Mouse (Mus musculus) hindbrain, embryonic 12.5 days (tissue): Measurements from ENCODE around the gene Arhgef17. TPM values are rescaled to one million over a fixed set of nuclear protein-coding genes. Genes with fewer than 3 reads are reported as not detected.
A peak's percentile ranks its signal among the peaks of the same experiment; 100 is the strongest.

Experiments used
- ATAC-seq: fragments of 200-750 bp; cut with Nextera tagmentation; 2 replicates; pipeline ENCODE4 v1.8.0; 2017; ENCODE audit warnings: moderate TSS enrichment; ENCODE audit not compliant: low FRiP score
- H3K27ac ChIP-seq: fragments of 300-500 bp; sonication (generic); 2 replicates; pipeline ENCODE4 v1.5.1; 2016; ENCODE audit warnings: mild to moderate bottlenecking
- H3K27me3 ChIP-seq: fragments of 300-500 bp; sonication (generic); 2 replicates; pipeline ENCODE4 v1.6.1; 2016; ENCODE audit warnings: mild to moderate bottlenecking
- H3K36me3 ChIP-seq: fragments of 300-500 bp; sonication (generic); 2 replicates; pipeline ENCODE4 v1.6.1; 2016; ENCODE audit warnings: mild to moderate bottlenecking
- H3K4me1 ChIP-seq: fragments of 300-500 bp; sonication (generic); 2 replicates; pipeline ENCODE4 v1.6.1; 2016
- H3K4me2 ChIP-seq: fragments of 300-500 bp; sonication (generic); replicated peaks from 2 replicates; pipeline ENCODE4 v1.6.1; 2016; ENCODE audit warnings: mild to moderate bottlenecking
- H3K4me3 ChIP-seq: fragments of 300-500 bp; sonication (generic); 2 replicates; pipeline ENCODE4 v1.5.1; 2016; ENCODE audit warnings: mild to moderate bottlenecking
- H3K9ac ChIP-seq: fragments of 300-500 bp; sonication (generic); 2 replicates; pipeline ENCODE4 v1.6.1; 2016; ENCODE audit warnings: mild to moderate bottlenecking, moderate library complexity
- H3K9me3 ChIP-seq: fragments of 300-500 bp; sonication (generic); replicated peaks from 2 replicates; pipeline ENCODE4 v1.6.1; 2016; ENCODE audit warnings: mild to moderate bottlenecking
- WGBS: fragments of 180-500 bp; shearing (Covaris S2); methylation state at CpG from one replicate; pipeline ENCODE4 v1.1.7; 2016; 5-methylcytosine and 5-hydroxymethylcytosine counted together
- polyA plus RNA-seq: library from polyadenylated mRNA; unstranded; fragments of >200 nt; fragmentation: Nextera tagmentation; extraction: Ambion mirVana; gene quantifications from 2 replicates; pipeline ENCODE4 v1.2.1, GENCODE M21; 2016

Gene Arhgef17
- polyA plus RNA-seq, 1 experiment from 2014 or later: 9.1 TPM

DNA sequence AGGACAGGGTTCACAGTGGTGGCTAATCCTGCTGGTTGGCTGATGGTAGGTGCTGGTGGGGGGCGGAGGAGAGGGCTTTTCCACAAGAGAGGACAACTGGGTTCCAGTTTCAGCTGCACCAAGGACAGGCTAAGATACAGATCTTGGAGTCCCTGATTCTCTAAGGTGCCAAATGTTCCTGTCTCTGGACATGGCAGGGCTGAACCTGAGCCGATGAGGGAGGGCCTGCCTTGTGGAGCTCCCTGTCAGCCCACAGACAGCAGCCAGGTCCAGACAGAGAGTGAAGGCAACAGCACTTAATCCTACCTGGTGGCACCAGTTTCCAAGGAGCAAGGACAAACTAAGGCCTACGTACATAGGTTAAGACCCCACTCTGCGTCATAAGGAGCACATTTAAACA is 47.4 kb downstream of the Arhgef17 start:
- no peak overlapping the region for H3K4me2 ChIP-seq
- no peak overlapping the region for H3K9ac ChIP-seq
- H3K27ac ChIP-seq: no peak overlapping the region
- H3K4me1 ChIP-seq: no peaks in the 10 kb centered on the region
- no peaks in the 10 kb centered on the region for H3K27me3 ChIP-seq
- no peak overlapping the region for H3K4me3 ChIP-seq
- 90% methylated on average over 4 of the region's 4 CpGs for WGBS
- H3K36me3 ChIP-seq: peaks cover 55% of the 10 kb centered on the region
- no peak for ATAC-seq
- H3K9me3 ChIP-seq: no peaks in the 10 kb centered on the region

DNA sequence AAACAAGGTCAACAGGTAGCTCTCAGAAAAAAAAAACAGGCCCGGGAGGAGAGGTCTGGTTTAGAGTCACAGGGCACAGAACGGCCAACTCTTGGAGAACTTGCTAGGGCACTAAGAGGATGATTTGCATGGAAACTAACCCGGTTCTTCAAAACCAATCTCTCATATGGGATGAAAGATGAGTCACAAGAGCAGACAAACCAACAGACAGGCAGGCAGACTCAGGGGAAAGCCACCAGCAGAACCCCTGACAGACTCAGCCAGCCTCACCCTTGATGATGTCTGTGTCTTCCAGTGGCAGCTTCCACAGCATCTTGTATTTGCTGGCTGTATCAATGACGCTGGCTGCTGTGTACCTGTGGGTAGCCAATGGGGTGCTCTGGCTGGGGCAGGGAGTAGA is 50.0 kb downstream of the Arhgef17 start:
- no peak for ATAC-seq
- Histone ChIP-seq H3K9ac (no peak overlapping the region), H3K27me3 (no peaks in the 10 kb centered on the region), H3K27ac (no peak overlapping the region), H3K4me1 (no peaks in the 10 kb centered on the region), H3K4me2 (no peak overlapping the region), H3K4me3 (no peak overlapping the region), H3K9me3 (no peaks in the 10 kb centered on the region), H3K36me3 (peaks cover 56% of the 10 kb centered on the region)
- WGBS: 91% methylated on average over 4 of the region's 4 CpGs

DNA sequence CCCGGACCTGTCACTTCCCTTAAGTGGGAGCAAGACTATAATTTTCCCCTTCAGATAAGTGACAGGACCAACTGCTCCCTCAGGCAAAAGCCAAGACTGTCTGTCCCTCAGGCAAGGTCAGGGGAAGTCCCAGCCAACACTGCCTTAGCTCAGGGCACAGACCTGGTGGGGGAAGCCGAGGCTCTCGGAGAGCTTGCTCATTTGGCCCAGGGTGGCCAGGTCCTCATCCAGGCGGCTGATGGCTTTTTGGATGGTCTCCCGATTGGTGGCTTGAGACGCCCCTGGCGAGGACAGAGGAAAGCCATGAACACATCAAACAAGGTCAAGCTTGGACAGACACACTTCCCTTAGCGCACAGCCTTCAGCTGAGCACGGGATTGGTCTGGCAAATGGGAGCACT is 50.4 kb downstream of the Arhgef17 start:
- no peak overlapping the region for H3K4me2 ChIP-seq
- ATAC-seq: no peak
- no peaks in the 10 kb centered on the region for H3K9me3 ChIP-seq
- no peak overlapping the region for H3K27ac ChIP-seq
- 96% methylated on average over 9 of the region's 9 CpGs for WGBS
- H3K27me3 ChIP-seq: no peaks in the 10 kb centered on the region
- no peaks in the 10 kb centered on the region for H3K4me1 ChIP-seq
- H3K4me3 ChIP-seq: no peak overlapping the region
- H3K36me3 ChIP-seq: peaks cover 60% of the 10 kb centered on the region
- no peak overlapping the region for H3K9ac ChIP-seq

DNA sequence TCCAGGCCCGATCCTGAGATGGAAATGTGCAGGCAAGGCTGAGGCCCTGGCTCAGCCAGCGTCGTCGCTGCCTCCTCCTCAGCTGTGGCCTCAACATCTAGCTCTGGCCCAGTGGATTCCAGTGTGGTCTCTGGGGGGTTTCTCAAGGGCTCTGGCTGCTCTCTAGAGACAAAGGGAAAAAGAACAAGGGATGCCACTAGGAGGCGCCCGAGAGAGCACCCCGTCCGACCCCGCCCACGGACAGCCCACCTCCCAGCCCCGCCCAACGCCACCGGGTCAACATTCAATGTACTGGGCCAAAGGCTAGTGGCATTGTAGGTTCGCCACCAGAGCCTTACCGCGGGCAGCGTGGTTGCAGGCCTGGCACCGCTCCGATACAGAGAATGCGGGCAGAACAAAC is 52.3 kb downstream of the Arhgef17 start:
- H3K27me3 ChIP-seq: no peaks in the 10 kb centered on the region
- no peaks in the 10 kb centered on the region for H3K9me3 ChIP-seq
- ATAC-seq: 0 out of 2 replicates have a peak, but pooled peaks have one; percentile 23
- no peak overlapping the region for H3K4me3 ChIP-seq
- 0 out of 2 replicates have a peak overlapping the region, but pooled peaks have one; percentile 3 for H3K4me2 ChIP-seq
- whole genome bisulfite sequencing: 19% methylated on average over 20 of the region's 20 CpGs
- peaks cover 55% of the 10 kb centered on the region for H3K36me3 ChIP-seq
- no peak overlapping the region for H3K27ac ChIP-seq
- no peaks in the 10 kb centered on the region for H3K4me1 ChIP-seq
- no peak overlapping the region for H3K9ac ChIP-seq

DNA sequence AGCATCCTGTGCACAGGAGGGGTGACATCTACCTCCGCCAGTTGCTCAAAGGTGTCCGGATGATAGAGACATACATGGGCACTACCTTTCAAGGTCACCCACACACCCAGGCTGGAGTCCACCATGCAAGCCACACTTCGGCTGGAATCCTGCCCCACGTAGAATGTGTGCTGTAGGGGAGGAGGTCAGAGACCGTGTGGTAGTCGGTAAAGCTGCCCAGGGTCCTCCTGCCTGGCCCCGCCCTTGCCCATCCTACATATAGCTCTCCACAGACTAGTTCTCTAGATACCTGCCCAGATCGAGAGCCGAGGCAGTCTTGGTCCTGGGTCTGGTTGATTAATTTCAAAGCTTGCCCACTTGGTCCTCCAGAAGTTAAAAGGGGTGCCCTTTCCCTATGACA is 55.1 kb downstream of the Arhgef17 start:
- Histone ChIP-seq H3K9me3 (no peaks in the 10 kb centered on the region), H3K4me1 (no peaks in the 10 kb centered on the region), H3K4me3 (no peak overlapping the region), H3K27ac (no peak overlapping the region), H3K36me3 (peaks cover 61% of the 10 kb centered on the region), H3K9ac (no peak overlapping the region), H3K27me3 (no peaks in the 10 kb centered on the region), H3K4me2 (no peak overlapping the region)
- no peak for ATAC-seq
- WGBS: 98% methylated on average over 9 of the region's 9 CpGs

DNA sequence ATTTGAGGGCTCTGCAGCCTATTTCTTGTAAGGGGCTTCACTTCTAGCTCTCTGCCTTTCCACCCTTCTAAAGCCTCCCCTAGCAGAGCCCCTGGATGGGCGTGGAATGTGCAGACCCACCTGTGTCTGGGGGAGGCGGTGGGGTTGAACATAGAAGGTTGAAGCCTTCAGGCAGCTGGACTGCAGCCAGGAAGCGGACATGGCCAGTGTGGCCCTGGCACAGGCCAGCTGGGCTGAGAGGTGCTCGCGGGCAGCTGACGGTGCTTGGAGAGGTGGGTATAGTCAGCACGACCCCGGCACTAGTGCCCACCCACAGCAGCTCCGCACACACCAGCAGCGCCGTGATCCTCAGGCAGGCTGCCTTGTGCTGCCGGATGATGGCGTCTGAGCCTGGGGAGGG is 55.6 kb downstream of the Arhgef17 start:
- Histone ChIP-seq H3K9ac (no peak overlapping the region), H3K9me3 (no peaks in the 10 kb centered on the region), H3K27me3 (no peaks in the 10 kb centered on the region), H3K4me3 (no peak overlapping the region), H3K27ac (no peak overlapping the region), H3K4me2 (no peak overlapping the region), H3K36me3 (peaks cover 57% of the 10 kb centered on the region), H3K4me1 (no peaks in the 10 kb centered on the region)
- ATAC-seq: no peak
- 93% methylated on average over 11 of the region's 13 CpGs for WGBS

DNA sequence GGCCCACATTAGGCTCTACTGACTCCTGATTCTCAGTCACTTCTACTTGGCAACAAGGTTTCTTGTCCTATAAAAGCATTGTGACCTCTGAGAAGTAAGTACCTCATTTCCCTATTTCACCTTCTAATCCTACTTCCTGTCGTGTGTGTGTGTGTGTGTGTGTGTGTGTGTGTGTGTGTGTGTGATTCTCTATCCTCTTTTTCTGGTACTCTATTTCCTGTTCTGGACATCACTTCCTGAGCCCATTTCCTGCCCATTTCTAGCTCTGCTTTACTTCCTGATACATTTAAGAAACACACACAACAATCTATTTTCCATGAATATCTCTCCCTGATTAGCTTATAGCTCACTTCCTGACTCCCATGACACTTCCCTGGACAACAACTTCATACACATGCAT is 56.1 kb downstream of the Arhgef17 start:
- no peak overlapping the region for H3K4me3 ChIP-seq
- no peak overlapping the region for H3K4me2 ChIP-seq
- no peaks in the 10 kb centered on the region for H3K4me1 ChIP-seq
- H3K9ac ChIP-seq: no peak overlapping the region
- H3K36me3 ChIP-seq: peaks cover 52% of the 10 kb centered on the region
- H3K9me3 ChIP-seq: no peaks in the 10 kb centered on the region
- no peaks in the 10 kb centered on the region for H3K27me3 ChIP-seq
- ATAC-seq: no peak
- H3K27ac ChIP-seq: no peak overlapping the region
- WGBS: 70% methylated on average over 1 of the region's 1 CpGs

DNA sequence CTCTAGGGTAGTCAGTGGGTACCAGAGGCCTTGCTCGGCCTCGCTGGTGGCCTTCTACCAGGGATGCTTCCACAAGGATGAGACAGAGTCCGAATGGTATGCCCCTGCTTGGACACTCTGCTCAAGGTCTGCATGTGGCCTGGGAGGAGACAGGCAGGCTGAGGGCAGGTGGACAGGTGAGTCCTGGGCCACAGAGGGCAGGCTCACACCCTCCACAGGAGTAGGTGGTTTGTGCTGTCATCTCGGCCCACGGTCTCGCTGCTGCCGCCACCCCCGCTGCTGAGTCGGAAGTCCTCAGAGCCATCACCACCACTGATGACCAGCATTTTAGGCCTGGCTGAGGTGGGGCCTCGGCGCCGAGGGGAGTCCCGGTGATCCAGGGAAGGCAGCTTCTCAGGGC is 58.7 kb downstream of the Arhgef17 start:
- 91% methylated on average over 13 of the region's 13 CpGs for WGBS
- H3K27ac ChIP-seq: no peak overlapping the region
- H3K36me3 ChIP-seq: peaks cover 40% of the 10 kb centered on the region
- H3K4me2 ChIP-seq: no peak overlapping the region
- no peak overlapping the region for H3K9ac ChIP-seq
- ATAC-seq: no peak
- no peaks in the 10 kb centered on the region for H3K4me1 ChIP-seq
- H3K9me3 ChIP-seq: no peaks in the 10 kb centered on the region
- no peak overlapping the region for H3K4me3 ChIP-seq
- H3K27me3 ChIP-seq: no peaks in the 10 kb centered on the region

DNA sequence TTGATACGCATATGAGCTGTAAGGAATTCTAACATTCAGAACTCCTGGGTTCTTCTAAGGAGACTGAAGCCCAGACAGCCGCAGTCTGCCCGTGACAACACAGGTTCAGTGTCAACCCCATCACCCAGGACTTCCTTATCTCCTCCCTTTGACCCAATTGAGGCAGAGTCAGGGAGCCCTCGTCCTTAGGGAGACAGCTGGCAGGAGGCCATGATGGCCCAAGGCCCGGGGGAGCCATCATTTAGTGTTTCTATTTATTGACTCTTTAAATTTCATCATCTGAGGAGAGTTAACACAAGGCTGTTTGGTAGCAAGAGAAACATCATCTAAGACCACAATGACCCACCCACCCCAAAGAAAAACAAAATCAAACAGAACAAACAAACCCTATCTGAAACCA is 60.0 kb downstream of the Arhgef17 start:
- no peak for ATAC-seq
- Histone ChIP-seq H3K36me3 (peaks cover 33% of the 10 kb centered on the region), H3K4me1 (no peaks in the 10 kb centered on the region), H3K27me3 (no peaks in the 10 kb centered on the region), H3K9me3 (no peaks in the 10 kb centered on the region), H3K27ac (no peak overlapping the region), H3K9ac (no peak overlapping the region), H3K4me2 (no peak overlapping the region), H3K4me3 (no peak overlapping the region)
- WGBS: 84% methylated on average over 5 of the region's 5 CpGs

DNA sequence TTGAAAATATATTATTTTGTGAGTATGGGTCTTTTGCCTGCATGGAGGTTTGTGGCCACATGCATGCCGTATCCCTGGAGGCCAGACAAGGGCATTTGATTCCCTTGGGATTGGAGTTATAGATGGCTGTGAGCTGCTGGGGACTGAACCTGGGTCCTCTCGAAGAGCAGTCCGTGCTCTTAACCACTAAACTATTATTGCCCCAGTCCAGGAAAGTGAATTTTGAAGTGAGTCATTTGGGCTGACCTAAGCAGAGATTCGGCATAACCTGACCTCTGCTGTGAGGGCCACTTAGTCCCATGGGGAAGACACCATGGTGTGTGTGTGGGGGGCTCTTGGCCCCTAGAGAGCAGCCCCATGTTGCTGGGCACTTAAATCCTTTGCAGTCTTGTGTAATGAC is 60.6 kb downstream of the Arhgef17 start:
- peaks cover 27% of the 10 kb centered on the region for H3K36me3 ChIP-seq
- no peaks in the 10 kb centered on the region for H3K27me3 ChIP-seq
- no peak overlapping the region for H3K9ac ChIP-seq
- no peaks in the 10 kb centered on the region for H3K9me3 ChIP-seq
- ATAC-seq: no peak
- H3K4me3 ChIP-seq: no peak overlapping the region
- no peak overlapping the region for H3K4me2 ChIP-seq
- no peak overlapping the region for H3K27ac ChIP-seq
- no peaks in the 10 kb centered on the region for H3K4me1 ChIP-seq
- WGBS: 90% methylated on average over 4 of the region's 4 CpGs

DNA sequence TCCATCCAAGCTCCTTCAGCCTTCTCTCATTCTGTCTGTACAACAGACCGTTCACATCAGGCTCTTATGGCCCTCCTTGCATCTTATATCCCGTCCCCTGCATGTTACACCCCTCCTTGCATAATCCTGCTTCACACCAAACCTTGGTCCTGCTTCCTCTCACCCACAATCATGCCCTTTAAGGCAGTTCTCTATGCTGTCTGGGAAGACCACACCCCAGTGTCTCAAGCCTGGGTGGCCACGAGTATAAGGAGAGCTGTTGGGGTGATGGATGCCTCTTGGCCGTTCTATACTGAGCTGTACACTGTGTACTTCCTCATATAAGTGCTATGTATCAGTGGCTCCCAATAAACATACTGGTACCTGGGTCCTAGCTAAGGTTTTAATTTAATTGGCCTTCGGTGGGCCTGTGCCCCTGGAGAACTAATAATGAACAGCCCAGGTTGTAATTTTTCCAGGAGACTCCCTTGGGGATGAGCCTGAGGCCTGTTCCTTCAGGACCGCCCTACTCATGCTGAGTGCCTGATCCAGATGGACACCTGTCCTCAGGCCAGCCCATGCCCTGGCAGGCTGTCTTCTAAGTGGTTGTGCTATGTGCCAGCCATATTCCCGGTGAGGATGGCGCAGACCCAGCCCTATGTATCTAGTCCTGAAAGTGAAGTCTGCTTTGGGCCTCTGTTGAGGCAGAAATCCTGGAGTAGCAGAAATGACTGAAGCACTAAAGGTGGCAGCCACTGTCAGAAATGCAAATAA is 61.9 kb downstream of the Arhgef17 start:
- WGBS: 89% methylated on average over 8 of the region's 8 CpGs
- Histone ChIP-seq H3K4me3 (no peak overlapping the region), H3K9me3 (no peaks in the 10 kb centered on the region), H3K4me2 (no peak overlapping the region), H3K36me3 (peaks cover 25% of the 10 kb centered on the region), H3K27ac (no peak overlapping the region), H3K4me1 (no peaks in the 10 kb centered on the region), H3K9ac (no peak overlapping the region), H3K27me3 (no peaks in the 10 kb centered on the region)
- no peak for ATAC-seq

DNA sequence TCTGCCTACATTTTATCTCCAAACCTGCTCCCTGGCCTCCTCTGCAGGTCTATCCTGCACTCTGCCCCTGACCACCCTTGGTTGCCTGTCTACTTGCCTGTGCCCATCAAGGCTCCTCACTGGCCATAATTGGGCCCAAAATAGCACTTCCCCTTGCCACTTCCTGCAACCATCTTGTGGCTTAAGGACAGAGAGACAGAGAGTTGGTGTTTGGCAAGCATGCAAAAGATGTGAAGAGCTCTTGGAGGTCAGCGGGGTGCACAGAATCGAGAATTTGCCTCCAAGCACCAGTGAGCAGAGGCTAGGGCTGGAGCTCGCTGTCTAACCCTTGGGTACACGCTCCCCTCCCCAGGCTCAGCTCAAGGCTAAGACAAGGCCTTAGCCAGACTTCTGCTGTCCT is 63.4 kb downstream of the Arhgef17 start:
- Histone ChIP-seq H3K9me3 (no peaks in the 10 kb centered on the region), H3K36me3 (peaks cover 15% of the 10 kb centered on the region), H3K27ac (no peak overlapping the region), H3K9ac (no peak overlapping the region), H3K27me3 (no peaks in the 10 kb centered on the region), H3K4me2 (no peak overlapping the region), H3K4me3 (no peak overlapping the region), H3K4me1 (no peaks in the 10 kb centered on the region)
- WGBS: 69% methylated on average over 4 of the region's 4 CpGs
- no peak for ATAC-seq

DNA sequence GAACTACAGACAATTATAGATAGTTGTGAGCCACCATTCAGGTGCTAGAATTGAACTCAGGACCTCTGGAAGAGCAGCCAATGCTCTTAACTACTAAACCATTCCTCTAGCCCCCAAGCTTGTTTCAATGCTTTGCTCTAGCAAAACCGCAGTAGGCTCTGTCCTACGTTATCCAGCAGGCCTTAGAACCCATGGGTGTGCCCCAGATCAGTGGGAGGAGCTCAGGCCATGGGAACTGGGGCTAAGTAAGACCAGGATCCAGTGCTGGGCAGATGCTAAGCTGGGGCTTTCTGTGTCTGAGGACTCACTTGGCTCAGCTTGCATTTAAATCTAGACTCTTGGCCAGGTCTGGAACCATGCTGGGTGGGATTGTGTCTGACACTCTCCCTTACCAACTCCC is 64.3 kb downstream of the Arhgef17 start:
- Histone ChIP-seq H3K9me3 (no peaks in the 10 kb centered on the region), H3K36me3 (peaks cover 5% of the 10 kb centered on the region), H3K27ac (no peak overlapping the region), H3K27me3 (no peaks in the 10 kb centered on the region), H3K4me1 (no peaks in the 10 kb centered on the region), H3K9ac (no peak overlapping the region), H3K4me2 (no peak overlapping the region), H3K4me3 (no peak overlapping the region)
- ATAC-seq: no peak
- 59% methylated on average over 2 of the region's 2 CpGs for WGBS
